Mouse (Mus musculus): Measurements from ENCODE around the gene Gata2. TPM values are rescaled to one million over a fixed set of nuclear protein-coding genes. Genes with fewer than 3 reads are reported as not detected.
A peak's percentile ranks its signal among the peaks of the same experiment; 100 is the strongest.

Gene Gata2
- total RNA-seq, 2 experiments from 2014 or later = 5.7 to 6.0 TPM

GRCm38 (mm10) chr6:88194978-88195325 lies 1.3 kb downstream of the Gata2 start:
- DNase-seq = no peak

- DNase-seq = no peak
Observed at GRCm38 (mm10) chr6:88196054-88196732, 2.5 kb downstream of the Gata2 start.

- no peak for DNase-seq
Observed at GRCm38 (mm10) chr6:88196733-88197312, 3.1 kb downstream of the Gata2 start.

GRCm38 (mm10) chr6:88197313-88198069 lies 3.8 kb downstream of the Gata2 start:
- no peak for DNase-seq

- DNase-seq = peak; percentile 77
Observed at GRCm38 (mm10) chr6:88198070-88198940, 4.6 kb downstream of the Gata2 start.

- DNase-seq = peak; percentile 31
Observed at GRCm38 (mm10) chr6:88199001-88199717, 5.5 kb downstream of the Gata2 start.

- DNase-seq = no peak
Observed at GRCm38 (mm10) chr6:88199718-88200692, 6.3 kb downstream of the Gata2 start.

- no peak for DNase-seq
Observed at GRCm38 (mm10) chr6:88200693-88201609, 7.3 kb downstream of the Gata2 start.

- no peak for DNase-seq
Observed at GRCm38 (mm10) chr6:88201926-88202700, 8.4 kb downstream of the Gata2 start.

- no peak for DNase-seq
Observed at GRCm38 (mm10) chr6:88202921-88203690, 9.4 kb downstream of the Gata2 start.

- DNase-seq = no peak
Observed at GRCm38 (mm10) chr6:88203791-88204405, 10.2 kb downstream of the Gata2 start.

GRCm38 (mm10) chr6:88204531-88205385 lies 11.1 kb downstream of the Gata2 start:
- peak; percentile 39 for DNase-seq

- DNase-seq = no peak
Observed at GRCm38 (mm10) chr6:88205386-88205700, 11.7 kb downstream of the Gata2 start.

GRCm38 (mm10) chr6:88205937-88206336 lies 12.2 kb downstream of the Gata2 start:
- DNase-seq = no peak

- no peak for DNase-seq
Observed at GRCm38 (mm10) chr6:88206566-88206965, 12.9 kb downstream of the Gata2 start.

- no peak for DNase-seq
Observed at GRCm38 (mm10) chr6:88207403-88208033, 13.8 kb downstream of the Gata2 start.
